Mouse (Mus musculus) lung, embryonic 14.5 days (tissue): ENCODE results near the gene Necab3. TPM values are rescaled to one million over a fixed set of nuclear protein-coding genes. Genes with fewer than 3 reads are reported as not detected.

Experiments used
- ATAC-seq: fragments of 200-750 bp; cut with Nextera tagmentation; 2 replicates; pipeline ENCODE4 v1.8.0; 2017; ENCODE audit warnings: mild to moderate bottlenecking, moderate TSS enrichment, moderate library complexity; ENCODE audit not compliant: insufficient read depth
- DNase-seq: peaks from one replicate; pipeline ENCODE4 v3.0.0-alpha.2; 2015
- H3K27ac ChIP-seq: fragments of 300-500 bp; sonication (generic); 2 replicates; pipeline ENCODE4 v1.5.1; 2014; ENCODE audit warnings: low read depth, mild to moderate bottlenecking, moderate library complexity
- H3K27me3 ChIP-seq: fragments of 300-500 bp; sonication (generic); 2 replicates; pipeline ENCODE4 v1.6.1; 2014; ENCODE audit warnings: low read length, control low read depth; ENCODE audit not compliant: insufficient read depth
- H3K36me3 ChIP-seq: fragments of 300-500 bp; sonication (generic); 2 replicates; pipeline ENCODE4 v1.6.1; 2014; ENCODE audit warnings: control low read depth; ENCODE audit not compliant: insufficient read depth
- H3K4me1 ChIP-seq: fragments of 300-500 bp; sonication (generic); 2 replicates; pipeline ENCODE4 v1.6.1; 2014; ENCODE audit warnings: antibody characterized with exemption, control low read depth; ENCODE audit not compliant: insufficient read depth
- H3K4me2 ChIP-seq: fragments of 300-500 bp; sonication (generic); 2 replicates; pipeline ENCODE4 v1.6.1; 2014; ENCODE audit warnings: mild to moderate bottlenecking
- H3K4me3 ChIP-seq: fragments of 300-500 bp; sonication (generic); 2 replicates; pipeline ENCODE4 v1.5.1; 2014; ENCODE audit warnings: low read depth, low read length
- H3K9ac ChIP-seq: fragments of 300-500 bp; sonication (generic); 2 replicates; pipeline ENCODE4 v1.6.1; 2014
- H3K9me3 ChIP-seq: fragments of 300-500 bp; sonication (generic); 2 replicates; pipeline ENCODE4 v1.6.1; 2016; ENCODE audit warnings: low read depth, low read length, control low read depth
- CTCF ChIP-seq: IDR thresholded peaks from 2 replicates; pipeline ENCODE4 v1.5.1; 2016; ENCODE audit warnings: antibody characterized with exemption, low read depth
- WGBS: fragments of 180-500 bp; shearing (Covaris S2); extraction: QIAGEN DNeasy Blood & Tissue Kit; methylation state at CpG from one replicate; pipeline ENCODE4 v1.1.7; 2014; 5-methylcytosine and 5-hydroxymethylcytosine counted together
- polyA plus RNA-seq: library from polyadenylated mRNA; unstranded; fragments of >200 nt; fragmentation: Nextera tagmentation; extraction: Ambion mirVana; gene quantifications from 2 replicates; pipeline ENCODE4 v1.2.1, GENCODE M21; 2014

The Necab3 gene
- polyA plus RNA-seq, 1 experiment from 2014 or later, result 2.6 TPM

DNA sequence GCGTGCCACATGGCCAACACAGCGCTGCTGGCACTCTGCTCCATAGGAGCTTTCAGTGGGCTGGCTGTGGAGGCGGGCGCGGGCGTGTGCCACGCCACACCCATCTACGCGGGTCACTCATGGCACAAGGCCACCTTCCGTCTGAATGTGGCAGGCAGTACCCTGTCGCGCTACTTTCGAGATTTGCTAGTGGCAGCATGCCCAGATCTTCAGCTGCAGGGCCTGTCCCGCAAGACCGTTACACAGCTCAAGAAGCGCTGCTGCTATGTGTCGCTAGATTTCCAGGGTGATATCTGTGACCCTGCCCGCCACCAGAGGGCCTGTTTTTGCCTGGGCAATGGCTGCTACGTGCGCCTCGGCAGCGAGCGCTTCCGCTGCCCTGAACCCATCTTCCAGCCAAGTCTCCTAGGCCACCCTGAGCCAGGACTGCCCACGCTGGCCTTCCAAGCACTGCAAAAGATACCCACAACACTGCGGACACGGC lies 6.2 kb downstream of the Necab3 start:
- Histone ChIP-seq H3K9me3 (no peaks in the 10 kb centered on the region), H3K4me2 (peak overlapping the region; percentile 54), H3K27ac (no peak overlapping the region), H3K27me3 (peaks cover 27% of the 10 kb centered on the region), H3K9ac (no peak overlapping the region), H3K4me1 (peaks cover 23% of the 10 kb centered on the region), H3K4me3 (no peak overlapping the region), H3K36me3 (no peaks in the 10 kb centered on the region)
- DNase-seq (peak; percentile 81), ATAC-seq (peak; percentile 48)
- peak; percentile 81 for TF ChIP-seq CTCF
- WGBS, result 20% methylated on average over 27 of the region's 27 CpGs

DNA sequence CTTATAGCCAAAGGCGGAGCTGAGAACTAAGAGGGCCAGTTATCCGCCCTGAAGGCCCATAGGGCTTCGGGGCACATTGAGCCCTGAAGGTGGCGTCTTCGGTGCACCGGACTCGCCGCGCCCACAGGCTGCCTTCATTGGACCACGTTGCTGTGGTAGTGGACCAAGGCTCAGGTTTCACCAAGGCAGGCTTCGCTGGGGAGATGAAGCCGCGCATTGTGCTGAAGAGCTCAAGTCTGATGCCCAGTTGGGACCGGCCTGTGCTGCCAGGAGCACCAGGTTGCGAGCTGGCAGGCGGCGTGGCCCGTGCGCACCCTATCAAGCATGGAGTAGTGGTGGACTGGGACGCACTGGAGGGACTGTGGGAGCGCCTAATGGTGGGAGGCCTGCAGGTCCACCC lies 6.8 kb downstream of the Necab3 start:
- ATAC-seq (peak; percentile 9; the same call in 1 of the 2 replicates), DNase-seq (peak; percentile 30)
- Histone ChIP-seq H3K4me3 (no peak overlapping the region), H3K9ac (no peak overlapping the region), H3K4me1 (peaks cover 17% of the 10 kb centered on the region), H3K9me3 (no peaks in the 10 kb centered on the region), H3K36me3 (no peaks in the 10 kb centered on the region), H3K27me3 (peaks cover 27% of the 10 kb centered on the region), H3K4me2 (peak overlapping the region; percentile 54), H3K27ac (no peak overlapping the region)
- 0 out of 2 replicates have a peak, but pooled peaks have one; percentile 1 for TF ChIP-seq CTCF
- 26% methylated on average over 21 of the region's 21 CpGs for WGBS

DNA sequence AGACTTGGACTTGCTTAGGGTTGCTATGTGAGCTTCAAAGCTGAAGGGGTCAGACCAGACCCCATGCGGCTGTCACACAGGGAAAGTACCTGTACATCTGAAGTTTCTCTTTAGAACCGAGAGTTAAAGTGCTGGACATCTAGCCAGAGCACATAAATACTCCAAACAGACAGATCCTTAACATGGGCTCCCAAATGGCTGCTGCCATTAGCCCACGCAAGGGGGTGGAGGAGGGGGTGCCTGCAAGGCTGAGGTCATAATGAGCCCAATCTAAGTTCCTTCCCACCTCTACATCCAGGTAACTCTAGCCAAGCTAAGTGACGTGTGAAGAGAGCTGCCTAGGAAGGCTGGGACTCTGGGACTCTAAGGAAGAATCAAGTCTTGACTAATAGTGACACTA lies 7.2 kb downstream of the Necab3 start, which contains the start of gene Actl10:
TSS of gene Actl10 (plus strand) at position 301 of the 400 bp plus-strand sequence.
- H3K27ac ChIP-seq, result no peak within 1 kb of the TSS
- no peak for DNase-seq
- no peaks in the 10 kb centered on the region for H3K36me3 ChIP-seq
- peaks cover 27% of the 10 kb centered on the region for H3K27me3 ChIP-seq
- peak within 1 kb of the TSS; percentile 54 for H3K4me2 ChIP-seq
- no peaks in the 10 kb centered on the region for H3K9me3 ChIP-seq
- 81% methylated on average over 4 of the region's 4 CpGs for WGBS
- TF ChIP-seq CTCF, result no peak
- no peak within 1 kb of the TSS for H3K9ac ChIP-seq
- no peak within 1 kb of the TSS for H3K4me3 ChIP-seq
- H3K4me1 ChIP-seq, result peaks cover 17% of the 10 kb centered on the region
- ATAC-seq, result no peak

DNA sequence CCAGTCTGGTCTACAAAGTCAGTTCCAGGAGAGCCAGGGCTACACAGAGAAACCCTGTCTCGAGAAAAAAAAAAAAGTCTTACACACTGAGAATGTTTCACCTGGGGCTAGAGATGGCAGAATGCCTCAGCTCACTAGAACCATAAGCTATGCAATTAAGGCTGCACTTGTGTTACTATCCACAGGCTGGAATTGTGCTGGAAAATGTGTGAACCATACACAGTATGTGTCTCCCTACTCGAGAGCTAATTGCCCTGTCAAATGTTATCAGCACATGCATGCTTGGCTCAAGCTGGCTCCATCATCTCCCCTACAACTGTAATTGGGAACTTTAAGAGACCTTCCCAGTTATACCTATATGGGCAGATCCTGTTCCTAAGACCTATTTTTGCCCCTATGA lies 7.8 kb downstream of the Necab3 start:
- H3K9ac ChIP-seq, result no peak overlapping the region
- H3K4me3 ChIP-seq, result no peak overlapping the region
- ATAC-seq, result no peak
- H3K9me3 ChIP-seq, result no peaks in the 10 kb centered on the region
- H3K4me1 ChIP-seq, result peaks cover 17% of the 10 kb centered on the region
- DNase-seq, result no peak
- WGBS, result 67% methylated on average over 2 of the region's 2 CpGs
- peaks cover 27% of the 10 kb centered on the region for H3K27me3 ChIP-seq
- H3K36me3 ChIP-seq, result 0 out of 2 replicates have a peak, but pooled peaks cover 2% of the 10 kb centered on the region
- no peak for TF ChIP-seq CTCF
- H3K4me2 ChIP-seq, result no peak overlapping the region
- H3K27ac ChIP-seq, result no peak overlapping the region

DNA sequence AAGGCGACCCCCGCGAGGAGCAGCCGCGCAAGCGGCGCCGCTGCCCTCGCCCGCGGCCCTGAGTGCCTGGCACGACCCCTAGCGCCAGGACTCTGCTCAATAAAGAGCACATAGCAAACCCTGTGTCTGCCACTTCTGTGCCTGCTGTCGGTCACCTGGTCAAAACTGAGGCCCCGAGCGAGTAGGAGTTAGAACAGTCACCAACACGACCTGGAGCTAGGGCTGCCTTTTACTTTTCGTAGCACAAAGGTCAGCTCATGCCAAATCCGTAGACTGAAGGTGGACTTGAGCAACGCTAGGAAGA lies 8.9 kb downstream of the Necab3 start:
- Histone ChIP-seq H3K4me3 (peak overlapping the region; percentile 39), H3K9me3 (no peaks in the 10 kb centered on the region), H3K9ac (no peak overlapping the region), H3K4me2 (peak overlapping the region; percentile 90), H3K27me3 (peaks cover 27% of the 10 kb centered on the region), H3K27ac (no peak overlapping the region), H3K36me3 (0 out of 2 replicates have a peak, but pooled peaks cover 3% of the 10 kb centered on the region), H3K4me1 (peaks cover 17% of the 10 kb centered on the region)
- DNase-seq (no peak), ATAC-seq (no peak)
- TF ChIP-seq CTCF, result no peak
- 15% methylated on average over 20 of the region's 20 CpGs for WGBS

DNA sequence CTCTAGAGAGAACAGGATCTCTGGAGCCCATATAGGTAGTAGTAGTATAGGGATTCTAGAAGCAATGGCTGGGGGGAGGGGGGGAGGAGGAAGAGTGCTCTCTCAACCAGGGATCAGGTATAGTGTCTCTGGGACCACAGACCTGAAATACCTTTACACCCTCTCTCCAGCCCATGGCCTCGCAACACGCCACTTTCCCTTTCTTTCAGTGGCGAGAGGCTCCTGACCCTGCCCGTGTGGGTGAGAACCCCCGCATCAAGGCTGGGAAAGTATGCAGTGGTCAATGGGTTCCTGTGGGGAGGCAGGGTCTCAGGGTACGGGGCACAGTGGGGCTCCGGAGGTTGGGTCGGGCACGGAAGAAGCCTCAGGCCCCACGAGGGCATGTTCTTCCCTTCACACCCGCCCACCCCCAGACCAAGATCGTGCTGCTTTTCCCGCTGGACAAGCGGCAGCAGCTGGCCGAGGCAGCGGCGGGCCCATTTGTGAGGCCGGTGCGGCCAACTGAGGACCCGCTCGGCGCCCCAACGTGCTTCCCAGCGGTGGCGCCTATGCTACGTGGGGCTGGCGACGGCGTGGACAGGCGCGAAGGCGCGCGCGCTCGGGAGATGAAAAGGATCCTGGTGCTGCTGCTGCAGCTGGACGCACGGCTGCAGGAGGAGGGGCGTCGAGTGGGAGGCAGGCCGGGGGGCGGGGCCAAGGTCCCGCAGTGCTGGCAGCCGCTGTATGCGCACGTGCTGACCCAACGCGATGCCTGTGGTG lies 9.4 kb downstream of the Necab3 start:
- Histone ChIP-seq H3K27me3 (peaks cover 27% of the 10 kb centered on the region), H3K4me3 (peak overlapping the region; percentile 39), H3K27ac (no peak overlapping the region; the same call in 1 of the 2 replicates), H3K9ac (peak overlapping the region; percentile 42), H3K4me2 (peak overlapping the region; percentile 90), H3K9me3 (no peaks in the 10 kb centered on the region), H3K36me3 (0 out of 2 replicates have a peak, but pooled peaks cover 3% of the 10 kb centered on the region), H3K4me1 (peaks cover 17% of the 10 kb centered on the region)
- ATAC-seq (peak; percentile 76), DNase-seq (peak; percentile 90)
- TF ChIP-seq CTCF, result no peak
- WGBS, result 2% methylated on average over 48 of the region's 48 CpGs

DNA sequence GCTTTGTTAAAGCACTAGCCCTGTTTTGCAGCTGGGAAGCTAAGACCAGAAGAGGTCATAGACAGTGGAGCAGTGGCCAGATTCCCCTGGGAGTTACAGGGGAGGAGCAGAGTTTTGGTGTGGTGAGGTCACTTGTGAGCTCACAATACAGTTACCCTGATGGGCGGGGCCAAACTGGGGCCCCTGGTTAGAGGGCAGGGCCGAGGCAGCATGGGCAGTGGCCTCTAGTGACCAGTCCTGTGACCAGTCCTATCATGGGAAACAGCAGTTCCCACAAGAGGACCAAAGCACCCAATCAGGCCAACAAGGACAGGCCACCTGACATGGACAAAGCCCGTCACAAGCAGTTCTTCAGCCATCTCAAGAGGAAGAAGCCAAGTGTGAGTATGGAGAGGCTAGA lies 10.0 kb downstream of the Necab3 start:
- Histone ChIP-seq H3K4me2 (peak overlapping the region; percentile 90; the same call in 1 of the 2 replicates), H3K27ac (no peak overlapping the region), H3K9me3 (no peaks in the 10 kb centered on the region), H3K9ac (no peak overlapping the region), H3K4me3 (no peak overlapping the region), H3K36me3 (0 out of 2 replicates have a peak, but pooled peaks cover 3% of the 10 kb centered on the region), H3K4me1 (peaks cover 17% of the 10 kb centered on the region), H3K27me3 (peaks cover 27% of the 10 kb centered on the region)
- DNase-seq (peak; percentile 38), ATAC-seq (no peak)
- no peak for TF ChIP-seq CTCF
- WGBS, result 57% methylated on average over 3 of the region's 3 CpGs
